Mouse (Mus musculus): ENCODE data around the gene Plk5. TPM values are rescaled to one million over a fixed set of nuclear protein-coding genes. Genes with fewer than 3 reads are reported as not detected.
A peak's percentile ranks its signal among the peaks of the same experiment; 100 is the strongest.

Gene Plk5
- total and polyA plus RNA-seq, 2 experiments: 1.4 to 6.6 TPM

- Histone ChIP-seq H3K27ac (replicated peaks; ENCODE audit: insufficient read depth, low read depth, low read length) (no peak overlapping the region), H3K4me1 (ENCODE audit: control insufficient read depth, insufficient read depth, low read length) (peaks cover 8% of the 10 kb centered on the region; the same call in 1 of the 2 replicates), H3K27me3 (ENCODE audit: control insufficient read depth, insufficient read depth, low read length) (no peaks in the 10 kb centered on the region), H3K9ac (ENCODE audit: low read depth, low read length) (no peak overlapping the region), H3K36me3 (ENCODE audit: control insufficient read depth, insufficient read depth, low read length) (peaks cover 19% of the 10 kb centered on the region; the same call in 1 of the 2 replicates), H3K4me3 (ENCODE audit: insufficient read depth, low read depth, low read length) (no peak overlapping the region), H3K79me2 (ENCODE audit: control insufficient read depth, insufficient read depth, low read length) (no peaks in the 10 kb centered on the region)
- 88% methylated on average over 12 of the region's 12 CpGs for WGBS
- no peak for DNase-seq (ENCODE audit: extremely low read depth, low read depth, low spot score)
- TF ChIP-seq POLR2A (IDR thresholded peaks at IDR 0.05; ENCODE audit: extremely low read depth, insufficient read depth, low read length): no peak
- no peak for TF ChIP-seq CTCF (IDR thresholded peaks at IDR 0.05; ENCODE audit: low read depth, low read length)
Observed at GRCm38 (mm10) chr10:80336263-80336662, 20.0 kb upstream of the Plk5 start.

- TF ChIP-seq CTCF (IDR thresholded peaks at IDR 0.05; ENCODE audit: low read depth, low read length) (peak; percentile 91), POLR2A (IDR thresholded peaks at IDR 0.05; ENCODE audit: extremely low read depth, insufficient read depth, low read length) (no peak)
- peaks cover 11% of the 10 kb centered on the region for H3K4me1 ChIP-seq (ENCODE audit: control insufficient read depth, insufficient read depth, low read length)
- H3K79me2 ChIP-seq (ENCODE audit: control insufficient read depth, insufficient read depth, low read length): no peaks in the 10 kb centered on the region
- no peak overlapping the region for H3K27ac ChIP-seq (replicated peaks; ENCODE audit: insufficient read depth, low read depth, low read length)
- 24% methylated on average over 19 of the region's 19 CpGs for WGBS
- no peaks in the 10 kb centered on the region; the same call in 1 of the 2 replicates for H3K27me3 ChIP-seq (ENCODE audit: control insufficient read depth, insufficient read depth, low read length)
- DNase-seq (ENCODE audit: extremely low read depth, low read depth, low spot score): peak; percentile 67
- H3K9ac ChIP-seq (ENCODE audit: low read depth, low read length): no peak overlapping the region
- H3K4me3 ChIP-seq (ENCODE audit: insufficient read depth, low read depth, low read length): no peak overlapping the region
- peaks cover 6% of the 10 kb centered on the region; the same call in 1 of the 2 replicates for H3K36me3 ChIP-seq (ENCODE audit: control insufficient read depth, insufficient read depth, low read length)
Observed at GRCm38 (mm10) chr10:80339941-80340750, 16.1 kb upstream of the Plk5 start.

- Histone ChIP-seq H3K4me3 (ENCODE audit: insufficient read depth, low read depth, low read length) (no peak overlapping the region), H3K27ac (replicated peaks; ENCODE audit: insufficient read depth, low read depth, low read length) (no peak overlapping the region), H3K27me3 (ENCODE audit: control insufficient read depth, insufficient read depth, low read length) (no peaks in the 10 kb centered on the region; the same call in 1 of the 2 replicates), H3K9ac (ENCODE audit: low read depth, low read length) (0 out of 2 replicates have a peak overlapping the region, but pooled peaks have one; percentile 23), H3K4me1 (ENCODE audit: control insufficient read depth, insufficient read depth, low read length) (peaks cover 11% of the 10 kb centered on the region), H3K79me2 (ENCODE audit: control insufficient read depth, insufficient read depth, low read length) (no peaks in the 10 kb centered on the region), H3K36me3 (ENCODE audit: control insufficient read depth, insufficient read depth, low read length) (peaks cover under 1% of the 10 kb centered on the region; the same call in 1 of the 2 replicates)
- no peak for DNase-seq (ENCODE audit: extremely low read depth, low read depth, low spot score)
- 43% methylated on average over 21 of the region's 21 CpGs for WGBS
- TF ChIP-seq CTCF (IDR thresholded peaks at IDR 0.05; ENCODE audit: low read depth, low read length): no peak
- no peak for TF ChIP-seq POLR2A (IDR thresholded peaks at IDR 0.05; ENCODE audit: extremely low read depth, insufficient read depth, low read length)
Observed at GRCm38 (mm10) chr10:80341026-80341425, 15.2 kb upstream of the Plk5 start.

- H3K79me2 ChIP-seq (ENCODE audit: control insufficient read depth, insufficient read depth, low read length): no peaks in the 10 kb centered on the region
- peaks cover 11% of the 10 kb centered on the region for H3K4me1 ChIP-seq (ENCODE audit: control insufficient read depth, insufficient read depth, low read length)
- H3K27me3 ChIP-seq (ENCODE audit: control insufficient read depth, insufficient read depth, low read length): no peaks in the 10 kb centered on the region; the same call in 1 of the 2 replicates
- peak overlapping the region; percentile 20 for H3K9ac ChIP-seq (ENCODE audit: low read depth, low read length)
- no peaks in the 10 kb centered on the region for H3K36me3 ChIP-seq (ENCODE audit: control insufficient read depth, insufficient read depth, low read length)
- TF ChIP-seq POLR2A (IDR thresholded peaks at IDR 0.05; ENCODE audit: extremely low read depth, insufficient read depth, low read length): no peak
- peak; percentile 11; the same call in 1 of the 2 replicates for TF ChIP-seq CTCF (IDR thresholded peaks at IDR 0.05; ENCODE audit: low read depth, low read length)
- 9% methylated on average over 46 of the region's 47 CpGs for WGBS
- peak; percentile 80 for DNase-seq (ENCODE audit: extremely low read depth, low read depth, low spot score)
- no peak overlapping the region for H3K27ac ChIP-seq (replicated peaks; ENCODE audit: insufficient read depth, low read depth, low read length)
- H3K4me3 ChIP-seq (ENCODE audit: insufficient read depth, low read depth, low read length): peak overlapping the region; percentile 15; the same call in 1 of the 2 replicates
Observed at GRCm38 (mm10) chr10:80341491-80342304, 14.6 kb upstream of the Plk5 start.

- no peak overlapping the region for H3K9ac ChIP-seq (ENCODE audit: low read depth, low read length)
- no peaks in the 10 kb centered on the region for H3K79me2 ChIP-seq (ENCODE audit: control insufficient read depth, insufficient read depth, low read length)
- H3K27me3 ChIP-seq (ENCODE audit: control insufficient read depth, insufficient read depth, low read length): no peaks in the 10 kb centered on the region; the same call in 1 of the 2 replicates
- H3K4me1 ChIP-seq (ENCODE audit: control insufficient read depth, insufficient read depth, low read length): peaks cover 11% of the 10 kb centered on the region
- H3K27ac ChIP-seq (replicated peaks; ENCODE audit: insufficient read depth, low read depth, low read length): no peak overlapping the region
- WGBS: 9% methylated on average over 26 of the region's 26 CpGs
- H3K36me3 ChIP-seq (ENCODE audit: control insufficient read depth, insufficient read depth, low read length): no peaks in the 10 kb centered on the region
- no peak overlapping the region; the same call in 1 of the 2 replicates for H3K4me3 ChIP-seq (ENCODE audit: insufficient read depth, low read depth, low read length)
- no peak for TF ChIP-seq POLR2A (IDR thresholded peaks at IDR 0.05; ENCODE audit: extremely low read depth, insufficient read depth, low read length)
- no peak for TF ChIP-seq CTCF (IDR thresholded peaks at IDR 0.05; ENCODE audit: low read depth, low read length)
- DNase-seq (ENCODE audit: extremely low read depth, low read depth, low spot score): no peak
Observed at GRCm38 (mm10) chr10:80342305-80342748, 13.9 kb upstream of the Plk5 start.
